Mouse (Mus musculus): ENCODE measurements around the gene Syt1. TPM values are rescaled to one million over a fixed set of nuclear protein-coding genes. Genes with fewer than 3 reads are reported as not detected.

Gene Syt1
- polyA plus RNA-seq, 1 experiment from 2014 or later = 34.1 TPM

DNA sequence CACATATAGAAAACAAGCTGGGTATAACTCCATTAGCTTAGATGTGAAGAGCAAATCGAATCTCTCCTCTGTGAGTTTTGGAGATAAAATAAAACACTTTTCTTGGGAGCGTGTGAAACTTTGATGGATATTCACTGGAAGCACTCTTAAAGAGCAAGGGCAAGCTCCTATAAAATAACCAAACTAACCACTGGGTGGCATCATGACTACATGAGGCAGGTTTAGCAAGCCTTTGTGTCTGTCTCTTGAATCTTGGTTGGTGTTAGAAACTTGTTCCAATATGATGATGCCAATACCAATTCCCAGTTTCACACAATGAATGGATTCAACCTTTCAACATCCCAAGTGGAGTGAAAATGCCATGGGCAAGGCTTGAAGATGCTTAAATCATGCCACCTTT, 276.8 kb downstream of the Syt1 start:
- WGBS = 70% methylated on average over 2 of the region's 2 CpGs

DNA sequence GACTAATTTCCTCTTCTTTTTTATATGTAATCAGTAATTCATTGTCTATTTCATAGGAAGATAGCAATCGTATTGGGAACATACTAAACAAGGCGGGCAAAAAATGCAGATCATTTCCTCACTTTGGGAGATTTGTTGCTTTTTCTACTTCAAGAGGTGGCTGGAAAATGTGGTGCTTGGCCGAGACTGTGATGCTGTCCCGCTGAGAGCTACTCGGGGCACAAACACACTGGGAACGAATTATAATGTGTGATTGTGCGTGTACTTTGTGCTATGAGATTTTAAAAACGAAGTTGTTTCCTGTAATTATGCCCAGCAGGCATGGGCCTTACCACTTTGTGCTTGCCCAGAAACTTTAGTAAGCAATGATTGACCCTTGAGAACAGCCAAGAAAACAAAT, 281.8 kb downstream of the Syt1 start:
- Histone ChIP-seq H3K4me1 (no peaks in the 10 kb centered on the region), H3K9me3 (0 out of 2 replicates have a peak, but pooled peaks cover 6% of the 10 kb centered on the region), H3K27ac (replicated peaks) (no peak overlapping the region), H3K4me2 (replicated peaks) (no peak overlapping the region), H3K36me3 (no peaks in the 10 kb centered on the region), H3K27me3 (no peaks in the 10 kb centered on the region), H3K4me3 (no peak overlapping the region), H3K9ac (replicated peaks) (no peak overlapping the region)
- ATAC-seq (ENCODE audit: low FRiP score, low read depth) = no peak
- WGBS = 85% methylated on average over 8 of the region's 8 CpGs

More for the DNA sequence above, 276.8 kb downstream of the Syt1 start:
- Histone ChIP-seq H3K4me3 (no peak overlapping the region), H3K27ac (replicated peaks) (no peak overlapping the region), H3K4me1 (no peaks in the 10 kb centered on the region), H3K9me3 (0 out of 2 replicates have a peak, but pooled peaks cover 6% of the 10 kb centered on the region), H3K4me2 (replicated peaks) (no peak overlapping the region), H3K27me3 (no peaks in the 10 kb centered on the region), H3K36me3 (no peaks in the 10 kb centered on the region), H3K9ac (replicated peaks) (no peak overlapping the region)
- ATAC-seq (ENCODE audit: low FRiP score, low read depth) = 0 out of 2 replicates have a peak, but pooled peaks have one; percentile 47

DNA sequence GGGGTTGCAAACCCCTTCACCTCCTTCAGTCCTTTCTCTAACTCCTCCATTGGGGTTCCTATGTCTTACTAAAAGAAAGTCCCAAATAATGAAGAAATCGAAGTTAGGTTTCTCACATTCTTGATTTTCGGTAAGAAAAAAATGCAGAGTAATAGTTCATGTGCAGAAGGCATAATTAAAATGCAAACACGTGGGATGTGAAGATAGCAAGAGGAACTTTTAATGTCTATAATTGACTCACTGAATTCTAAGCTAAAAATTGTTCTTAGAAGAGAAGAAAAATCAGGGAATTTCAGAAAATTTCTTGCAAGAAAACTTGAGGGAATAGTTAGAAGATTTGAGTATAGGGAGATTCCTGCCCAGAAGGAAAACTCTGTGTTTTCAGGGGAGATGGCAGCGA, 284.4 kb downstream of the Syt1 start:
- Histone ChIP-seq H3K4me2 (replicated peaks) (no peak overlapping the region), H3K9me3 (no peaks in the 10 kb centered on the region), H3K4me3 (no peak overlapping the region), H3K4me1 (no peaks in the 10 kb centered on the region), H3K27me3 (no peaks in the 10 kb centered on the region), H3K9ac (replicated peaks) (no peak overlapping the region), H3K36me3 (no peaks in the 10 kb centered on the region), H3K27ac (replicated peaks) (no peak overlapping the region)
- WGBS = 91% methylated on average over 4 of the region's 4 CpGs
- ATAC-seq (ENCODE audit: low FRiP score, low read depth) = no peak

DNA sequence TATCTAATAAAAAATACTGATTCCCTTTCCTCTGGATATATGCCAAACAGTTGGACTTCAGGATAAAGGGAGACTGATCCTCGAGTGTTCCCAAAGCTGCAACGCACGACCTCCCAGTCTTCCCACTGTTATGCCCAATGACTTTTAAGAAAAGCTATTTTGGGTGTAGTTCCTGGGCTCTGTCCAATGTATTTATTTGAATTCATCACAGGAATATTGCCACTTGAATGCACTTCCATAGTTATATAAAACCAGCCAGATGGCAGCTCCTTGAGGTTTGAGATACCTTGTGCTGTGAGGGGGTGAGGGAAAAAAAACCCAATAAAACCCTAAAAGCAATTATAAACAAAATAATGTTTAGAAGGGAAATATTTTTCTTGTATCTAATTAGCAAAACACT, 285.9 kb downstream of the Syt1 start:
- Histone ChIP-seq H3K9me3 (no peaks in the 10 kb centered on the region), H3K27ac (replicated peaks) (no peak overlapping the region), H3K9ac (replicated peaks) (no peak overlapping the region), H3K4me1 (no peaks in the 10 kb centered on the region), H3K27me3 (no peaks in the 10 kb centered on the region), H3K4me2 (replicated peaks) (no peak overlapping the region), H3K4me3 (no peak overlapping the region), H3K36me3 (no peaks in the 10 kb centered on the region)
- WGBS = 90% methylated on average over 3 of the region's 3 CpGs
- no peak for ATAC-seq (ENCODE audit: low FRiP score, low read depth)

DNA sequence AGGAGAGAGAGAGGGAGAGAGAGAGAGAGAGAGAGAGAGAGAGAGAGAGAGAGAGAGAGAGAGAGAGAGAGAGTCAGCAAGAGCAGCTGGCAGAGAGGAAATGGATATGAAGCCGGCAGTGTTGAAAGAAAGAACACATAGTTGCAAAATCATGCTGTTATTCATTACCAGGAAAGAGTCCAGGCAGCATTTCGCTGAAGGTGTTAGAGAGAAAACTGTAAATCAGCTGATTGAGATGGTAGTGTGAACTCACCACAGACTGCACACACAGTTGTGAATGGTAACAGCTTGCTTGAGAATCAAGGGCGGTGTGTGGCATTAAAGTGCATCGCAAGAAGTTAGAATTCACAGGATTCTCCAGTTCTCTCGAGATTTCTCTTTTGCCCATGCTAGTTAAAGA, 300.3 kb downstream of the Syt1 start:
- H3K27me3 ChIP-seq = no peaks in the 10 kb centered on the region
- H3K9ac ChIP-seq (replicated peaks) = no peak overlapping the region
- H3K9me3 ChIP-seq = no peaks in the 10 kb centered on the region
- H3K4me1 ChIP-seq = no peaks in the 10 kb centered on the region
- H3K4me2 ChIP-seq (replicated peaks) = no peak overlapping the region
- ATAC-seq (ENCODE audit: low FRiP score, low read depth) = no peak
- no peak overlapping the region for H3K4me3 ChIP-seq
- H3K27ac ChIP-seq (replicated peaks) = no peak overlapping the region
- WGBS = 79% methylated on average over 5 of the region's 5 CpGs
- no peaks in the 10 kb centered on the region for H3K36me3 ChIP-seq

DNA sequence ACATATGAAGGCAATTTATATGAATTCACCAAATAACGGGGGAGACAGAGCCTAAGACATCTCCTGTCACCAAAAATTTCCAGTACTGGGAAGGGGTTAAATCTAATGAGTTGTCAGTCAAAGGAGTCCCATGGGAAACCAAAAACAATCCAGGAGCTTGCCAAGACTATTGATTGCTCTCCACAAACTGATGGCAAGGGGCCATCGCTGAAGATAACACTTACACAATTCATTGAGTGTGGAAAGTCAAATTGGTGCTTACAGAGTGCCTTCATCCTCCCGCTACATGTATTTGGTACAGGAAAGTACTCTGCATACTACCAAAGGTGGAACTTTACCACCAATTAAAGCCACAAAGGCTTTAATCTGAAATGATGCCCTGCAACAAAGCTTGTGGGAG, 305.1 kb downstream of the Syt1 start:
- no peaks in the 10 kb centered on the region for H3K9me3 ChIP-seq
- H3K4me3 ChIP-seq = no peak overlapping the region
- 92% methylated on average over 3 of the region's 3 CpGs for WGBS
- no peak overlapping the region for H3K4me2 ChIP-seq (replicated peaks)
- no peaks in the 10 kb centered on the region for H3K36me3 ChIP-seq
- H3K27ac ChIP-seq (replicated peaks) = no peak overlapping the region
- no peak overlapping the region for H3K9ac ChIP-seq (replicated peaks)
- no peaks in the 10 kb centered on the region for H3K27me3 ChIP-seq
- ATAC-seq (ENCODE audit: low FRiP score, low read depth) = no peak
- H3K4me1 ChIP-seq = 0 out of 2 replicates have a peak, but pooled peaks cover 6% of the 10 kb centered on the region

DNA sequence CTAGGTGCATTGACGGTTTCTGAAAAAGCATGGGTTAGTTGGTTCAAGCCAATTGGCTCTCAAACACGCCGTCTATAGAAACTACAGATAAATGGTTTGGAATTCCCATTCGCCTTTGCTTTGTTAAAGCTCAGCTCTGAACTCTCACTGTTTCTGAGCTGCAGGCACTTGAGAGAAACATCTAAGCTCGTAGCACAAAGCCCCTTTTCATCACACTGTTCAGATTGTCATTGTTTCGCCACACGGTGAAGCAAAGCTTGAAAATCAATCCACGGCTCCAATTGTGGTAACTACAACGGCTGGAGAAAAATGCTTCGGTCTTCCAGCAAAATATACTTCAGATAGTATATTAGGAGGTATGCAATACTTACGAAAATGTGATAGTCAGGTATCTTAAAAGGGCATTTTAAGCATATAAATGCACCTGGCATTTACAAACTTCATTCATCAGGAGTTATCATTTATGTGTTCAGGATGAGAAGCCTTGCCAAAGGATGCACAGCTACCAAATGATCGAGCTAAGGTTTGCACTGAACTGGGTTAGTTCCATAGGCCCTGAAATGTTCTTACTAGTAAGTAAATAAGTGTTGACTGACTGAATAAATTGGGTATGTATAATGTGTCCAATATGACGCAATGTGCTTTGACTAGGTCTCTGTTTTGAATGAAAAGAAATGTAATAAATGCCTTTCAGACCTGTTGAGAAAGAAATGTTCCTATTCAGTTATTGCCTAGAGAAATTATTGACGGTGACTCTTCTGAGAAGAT, 309.2 kb downstream of the Syt1 start:
- Histone ChIP-seq H3K4me3 (no peak overlapping the region), H3K4me2 (replicated peaks) (peak overlapping the region; percentile 18), H3K9me3 (no peaks in the 10 kb centered on the region), H3K9ac (replicated peaks) (no peak overlapping the region), H3K27me3 (no peaks in the 10 kb centered on the region), H3K36me3 (no peaks in the 10 kb centered on the region), H3K27ac (replicated peaks) (peak overlapping the region; percentile 68), H3K4me1 (0 out of 2 replicates have a peak, but pooled peaks cover 6% of the 10 kb centered on the region)
- peak; percentile 79 for ATAC-seq (ENCODE audit: low FRiP score, low read depth)
- WGBS = 25% methylated on average over 14 of the region's 14 CpGs

DNA sequence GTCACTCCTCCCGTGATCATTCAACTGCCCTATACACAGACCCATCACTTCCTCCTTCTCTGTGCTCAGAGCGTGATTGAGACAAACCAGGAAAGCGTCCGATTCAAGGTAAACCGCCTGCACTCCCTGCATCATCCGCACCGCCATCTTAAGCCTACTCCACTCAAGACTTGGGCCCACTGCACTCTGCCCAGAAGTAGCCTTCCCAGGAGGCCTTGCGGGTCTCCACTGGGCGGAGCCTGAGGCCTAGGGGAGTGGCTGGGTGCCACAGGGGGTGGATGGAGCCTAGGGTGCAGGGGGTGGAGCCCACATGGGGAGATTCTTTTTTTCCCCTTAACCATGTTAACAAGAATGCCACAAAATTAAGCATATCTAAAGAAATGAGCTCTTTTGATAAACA, 310.8 kb downstream of the Syt1 start, which contains the start of gene Gm5136:
Gene Gm5136 (minus strand): TSS at position 215 of the 400 bp plus-strand sequence.
- no peaks in the 10 kb centered on the region for H3K27me3 ChIP-seq
- no peak within 1 kb of the TSS for H3K4me2 ChIP-seq (replicated peaks)
- H3K9me3 ChIP-seq = no peaks in the 10 kb centered on the region
- H3K36me3 ChIP-seq = no peaks in the 10 kb centered on the region
- H3K27ac ChIP-seq (replicated peaks) = peak within 1 kb of the TSS; percentile 68
- no peak within 1 kb of the TSS for H3K4me3 ChIP-seq
- peak; percentile 62; the same call in 1 of the 2 replicates for ATAC-seq (ENCODE audit: low FRiP score, low read depth)
- 94% methylated on average over 9 of the region's 9 CpGs for WGBS
- 0 out of 2 replicates have a peak, but pooled peaks cover 6% of the 10 kb centered on the region for H3K4me1 ChIP-seq
- no peak within 1 kb of the TSS for H3K9ac ChIP-seq (replicated peaks)

DNA sequence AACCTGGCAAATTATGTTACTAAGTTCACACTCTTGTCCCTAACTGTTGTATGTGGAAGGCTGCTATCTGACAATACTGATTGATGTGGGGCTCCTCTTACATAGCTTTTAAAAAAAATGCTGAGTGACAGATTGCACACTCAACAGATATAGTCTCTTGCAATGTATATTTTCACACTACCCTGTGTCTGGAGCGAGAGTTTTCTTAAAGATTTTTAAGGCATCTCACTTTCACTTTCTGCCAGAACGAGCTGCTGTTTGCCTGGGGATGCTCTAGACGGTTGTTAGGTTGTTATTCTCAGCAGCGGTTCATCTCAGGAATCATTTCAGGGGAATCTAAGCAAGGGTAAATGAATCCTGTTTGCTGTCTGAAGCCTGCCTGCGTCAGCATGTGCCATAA, 313.7 kb downstream of the Syt1 start:
- H3K4me1 ChIP-seq = 0 out of 2 replicates have a peak, but pooled peaks cover 6% of the 10 kb centered on the region
- no peaks in the 10 kb centered on the region for H3K9me3 ChIP-seq
- WGBS = 76% methylated on average over 5 of the region's 5 CpGs

DNA sequence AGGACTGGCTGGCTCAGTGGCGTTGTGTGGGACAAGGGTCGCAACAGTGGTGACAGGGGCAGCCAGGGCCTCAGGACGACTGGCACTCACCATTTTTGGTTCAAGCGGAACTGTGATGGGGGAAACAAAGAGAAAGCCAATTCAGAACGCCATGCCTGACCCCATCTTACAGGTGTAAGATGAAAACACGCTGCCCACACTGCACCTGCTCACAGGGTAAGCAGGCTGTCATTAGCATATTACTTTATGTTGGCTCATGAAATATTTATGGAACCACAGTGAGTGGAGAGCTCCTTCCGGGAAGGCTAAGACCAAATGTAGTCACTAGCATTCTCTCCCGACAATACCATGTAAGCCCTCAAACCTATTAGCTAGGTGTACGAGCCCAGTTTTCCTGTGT, 319.8 kb downstream of the Syt1 start:
- no peaks in the 10 kb centered on the region for H3K36me3 ChIP-seq
- H3K9ac ChIP-seq (replicated peaks) = no peak overlapping the region
- H3K27ac ChIP-seq (replicated peaks) = no peak overlapping the region
- H3K4me3 ChIP-seq = no peak overlapping the region
- H3K27me3 ChIP-seq = no peaks in the 10 kb centered on the region
- H3K9me3 ChIP-seq = no peaks in the 10 kb centered on the region
- H3K4me1 ChIP-seq = no peaks in the 10 kb centered on the region; the same call in 1 of the 2 replicates
- 0 out of 2 replicates have a peak overlapping the region, but pooled peaks have one; percentile 2 for H3K4me2 ChIP-seq (replicated peaks)
- ATAC-seq (ENCODE audit: low FRiP score, low read depth) = peak; percentile 78
- WGBS = 40% methylated on average over 9 of the region's 9 CpGs

More for the DNA sequence above, 313.7 kb downstream of the Syt1 start:
- Histone ChIP-seq H3K4me2 (replicated peaks) (no peak overlapping the region), H3K9ac (replicated peaks) (no peak overlapping the region), H3K4me3 (no peak overlapping the region), H3K27me3 (no peaks in the 10 kb centered on the region), H3K36me3 (no peaks in the 10 kb centered on the region), H3K27ac (replicated peaks) (no peak overlapping the region)
- ATAC-seq (ENCODE audit: low FRiP score, low read depth) = no peak

DNA sequence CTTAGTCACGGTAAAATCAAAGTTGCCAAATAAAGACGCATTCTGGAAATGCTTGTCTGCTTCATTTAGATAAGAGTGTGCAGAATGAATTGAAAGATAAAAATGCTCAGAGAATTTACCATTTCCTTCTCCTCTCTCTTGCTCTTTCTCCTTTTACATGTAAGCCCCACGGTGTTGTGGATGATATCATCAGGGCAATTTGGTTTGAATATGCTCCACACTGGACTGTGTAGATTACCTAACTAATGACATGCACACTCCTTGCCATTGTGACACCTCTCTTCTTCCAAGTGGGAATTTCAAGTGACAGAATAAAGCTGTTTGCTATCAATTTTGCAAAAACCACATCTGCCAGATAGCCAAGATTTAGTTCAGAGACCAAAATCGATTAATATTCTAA, 324.1 kb downstream of the Syt1 start:
- no peaks in the 10 kb centered on the region for H3K36me3 ChIP-seq
- H3K4me1 ChIP-seq = no peaks in the 10 kb centered on the region; the same call in 1 of the 2 replicates
- 73% methylated on average over 4 of the region's 4 CpGs for WGBS
- H3K27ac ChIP-seq (replicated peaks) = peak overlapping the region; percentile 15; the same call in 1 of the 2 replicates
- H3K4me2 ChIP-seq (replicated peaks) = no peak overlapping the region
- H3K4me3 ChIP-seq = no peak overlapping the region
- 0 out of 2 replicates have a peak, but pooled peaks have one; percentile 38 for ATAC-seq (ENCODE audit: low FRiP score, low read depth)
- H3K9ac ChIP-seq (replicated peaks) = no peak overlapping the region
- no peaks in the 10 kb centered on the region for H3K9me3 ChIP-seq
- no peaks in the 10 kb centered on the region for H3K27me3 ChIP-seq

DNA sequence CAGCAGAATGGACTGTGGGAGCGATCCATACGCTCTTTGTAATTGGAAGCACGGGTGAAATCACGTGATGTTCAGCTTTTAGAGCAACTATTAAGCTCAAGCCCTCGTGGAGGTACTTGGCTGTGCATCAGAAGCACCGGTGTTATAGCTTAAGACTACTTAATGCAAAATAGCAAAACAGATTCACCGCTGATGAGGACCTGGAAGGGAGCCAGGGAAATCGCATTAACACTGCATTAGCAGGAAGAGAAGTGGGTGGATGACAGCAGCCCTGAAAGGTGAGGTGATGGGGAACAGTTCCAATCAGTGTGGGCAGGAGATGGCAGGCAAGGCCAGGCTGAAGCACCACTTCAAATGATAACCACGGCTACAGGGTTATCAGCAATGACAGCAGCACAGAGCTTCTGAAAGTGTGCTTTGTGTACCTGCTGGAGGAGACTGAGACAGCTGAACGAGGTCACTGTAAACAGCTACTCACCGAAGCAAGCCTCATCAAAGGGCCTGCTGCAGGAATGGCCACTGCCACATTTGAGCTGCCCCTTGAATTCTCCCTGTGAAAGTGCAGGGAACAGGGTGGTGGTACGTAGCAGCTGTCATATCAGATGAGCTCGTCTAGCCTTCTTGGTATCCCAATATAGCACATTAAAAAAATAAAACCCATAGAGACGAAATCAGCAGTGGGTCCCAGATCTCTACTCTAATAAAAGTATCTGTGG, 330.9 kb downstream of the Syt1 start:
- ATAC-seq (ENCODE audit: low FRiP score, low read depth) = peak; percentile 32
- H3K27me3 ChIP-seq = no peaks in the 10 kb centered on the region
- H3K27ac ChIP-seq (replicated peaks) = peak overlapping the region; percentile 22; the same call in 1 of the 2 replicates
- no peak overlapping the region for H3K9ac ChIP-seq (replicated peaks)
- H3K4me2 ChIP-seq (replicated peaks) = no peak overlapping the region
- 66% methylated on average over 14 of the region's 14 CpGs for WGBS
- H3K4me1 ChIP-seq = peaks cover 9% of the 10 kb centered on the region; the same call in 1 of the 2 replicates
- no peaks in the 10 kb centered on the region for H3K36me3 ChIP-seq
- no peaks in the 10 kb centered on the region for H3K9me3 ChIP-seq
- no peak overlapping the region for H3K4me3 ChIP-seq

All from midbrain, embryonic 12.5 days (tissue).